Mouse (Mus musculus) small intestine, adult 2 months (tissue): Measurements from ENCODE around the gene Efhd2. TPM values are rescaled to one million over a fixed set of nuclear protein-coding genes. Genes with fewer than 3 reads are reported as not detected.
A peak's percentile ranks its signal among the peaks of the same experiment; 100 is the strongest.

Source experiments
- H3K27ac ChIP-seq: fragments of 200-500 bp; 2 replicates; pipeline ENCODE4 v1.5.1; 2012; ENCODE audit warnings: low read depth, low read length, control low read depth, inconsistent platforms; ENCODE audit not compliant: insufficient read depth
- H3K27me3 ChIP-seq: fragments of 200-500 bp; 2 replicates; pipeline ENCODE4 v1.6.1; 2012; ENCODE audit warnings: mild to moderate bottlenecking, moderate library complexity, low read length, inconsistent platforms; ENCODE audit not compliant: control insufficient read depth, insufficient read depth
- H3K36me3 ChIP-seq: fragments of 200-500 bp; 2 replicates; pipeline ENCODE4 v1.6.1; 2012; ENCODE audit warnings: mild to moderate bottlenecking, low read length, control low read depth, inconsistent platforms; ENCODE audit not compliant: control insufficient read depth, insufficient read depth
- H3K4me1 ChIP-seq: fragments of 200-500 bp; 2 replicates; pipeline ENCODE4 v1.6.1; 2012; ENCODE audit warnings: low read length, inconsistent platforms, mixed read lengths; ENCODE audit not compliant: control insufficient read depth, insufficient read depth, insufficient read length
- H3K4me3 ChIP-seq: fragments of 200-500 bp; 2 replicates; pipeline ENCODE4 v1.5.1; 2012; ENCODE audit warnings: low read depth, mild to moderate bottlenecking, control low read depth, inconsistent platforms, low read length, moderate library complexity
- CTCF ChIP-seq: fragments of 200-500 bp; IDR thresholded peaks from 2 replicates; pipeline ENCODE4 v1.5.1; 2012; ENCODE audit warnings: low read depth, mild to moderate bottlenecking, control low read depth, inconsistent platforms, low read length, moderate library complexity, mixed read lengths; ENCODE audit not compliant: insufficient replicate concordance, insufficient read length; ENCODE audit errors: extremely low read depth
- POLR2A ChIP-seq: fragments of 200-500 bp; IDR thresholded peaks from 2 replicates; pipeline ENCODE4 v1.6.1; 2012; ENCODE audit warnings: low read depth, mild to moderate bottlenecking, control low read depth, inconsistent platforms, low read length, moderate library complexity
- WGBS: fragments of 180-500 bp; shearing (Covaris S2); methylation state at CpG from one replicate; pipeline ENCODE4 v1.1.7; 2018; 5-methylcytosine and 5-hydroxymethylcytosine counted together
- polyA plus RNA-seq: library from polyadenylated mRNA; depleted of rRNA; stranded (reverse); fragments of >200 nt; gene quantifications from 2 replicates; pipeline ENCODE4 v1.2.3, GENCODE M21; 2012

The Efhd2 gene
- polyA plus RNA-seq, 1 experiment, result 423 TPM

- H3K27me3 ChIP-seq, result no peaks in the 10 kb centered on the region
- H3K27ac ChIP-seq, result peak overlapping the region; percentile 95
- 44% methylated on average over 3 of the region's 3 CpGs for WGBS
- TF ChIP-seq CTCF (no peak), POLR2A (no peak; the same call in 1 of the 2 replicates)
- H3K36me3 ChIP-seq, result peaks cover 32% of the 10 kb centered on the region
- H3K4me3 ChIP-seq, result peak overlapping the region; percentile 88
- peaks cover 53% of the 10 kb centered on the region for H3K4me1 ChIP-seq
These were observed 3.4 kb downstream of the Efhd2 start for GRCm38 (mm10) chr4:141871333-141871725.

GRCm38 (mm10) chr4:141870666-141871332, 3.9 kb downstream of the Efhd2 start:
- peaks cover 33% of the 10 kb centered on the region for H3K36me3 ChIP-seq
- no peaks in the 10 kb centered on the region for H3K27me3 ChIP-seq
- no peak for TF ChIP-seq CTCF
- TF ChIP-seq POLR2A, result no peak
- peaks cover 55% of the 10 kb centered on the region for H3K4me1 ChIP-seq
- WGBS, result 43% methylated on average over 11 of the region's 11 CpGs
- peak overlapping the region; percentile 95 for H3K27ac ChIP-seq
- H3K4me3 ChIP-seq, result peak overlapping the region; percentile 88

GRCm38 (mm10) chr4:141869436-141870215, 5.1 kb downstream of the Efhd2 start:
- 42% methylated on average over 5 of the region's 5 CpGs for WGBS
- Histone ChIP-seq H3K36me3 (peaks cover 37% of the 10 kb centered on the region), H3K4me3 (no peak overlapping the region), H3K4me1 (peaks cover 60% of the 10 kb centered on the region), H3K27ac (peak overlapping the region; percentile 57), H3K27me3 (no peaks in the 10 kb centered on the region)
- TF ChIP-seq POLR2A, result no peak; the same call in 1 of the 2 replicates
- TF ChIP-seq CTCF, result no peak

- no peak for TF ChIP-seq CTCF
- no peak for TF ChIP-seq POLR2A
- Histone ChIP-seq H3K36me3 (peaks cover 46% of the 10 kb centered on the region), H3K4me3 (no peak overlapping the region), H3K4me1 (peaks cover 75% of the 10 kb centered on the region), H3K27me3 (no peaks in the 10 kb centered on the region), H3K27ac (peak overlapping the region; percentile 45)
- 87% methylated on average over 10 of the region's 10 CpGs for WGBS
These were observed 6.7 kb downstream of the Efhd2 start for GRCm38 (mm10) chr4:141868051-141868450.

- peaks cover 80% of the 10 kb centered on the region for H3K4me1 ChIP-seq
- peak overlapping the region; percentile 45 for H3K27ac ChIP-seq
- no peak overlapping the region for H3K4me3 ChIP-seq
- no peaks in the 10 kb centered on the region for H3K27me3 ChIP-seq
- TF ChIP-seq POLR2A (no peak), CTCF (no peak)
- WGBS, result 12% methylated on average over 4 of the region's 4 CpGs
- H3K36me3 ChIP-seq, result peaks cover 47% of the 10 kb centered on the region
These were observed 7.2 kb downstream of the Efhd2 start for GRCm38 (mm10) chr4:141867498-141867897.

- TF ChIP-seq POLR2A (no peak), CTCF (no peak)
- H3K4me3 ChIP-seq, result no peak overlapping the region
These were observed 7.7 kb downstream of the Efhd2 start for GRCm38 (mm10) chr4:141866933-141867490.

GRCm38 (mm10) chr4:141865600-141865999, 9.1 kb downstream of the Efhd2 start:
- Histone ChIP-seq H3K36me3 (peaks cover 49% of the 10 kb centered on the region), H3K27me3 (no peaks in the 10 kb centered on the region), H3K4me3 (no peak overlapping the region), H3K4me1 (peaks cover 83% of the 10 kb centered on the region), H3K27ac (peak overlapping the region; percentile 70)
- TF ChIP-seq CTCF (no peak), POLR2A (no peak)
- WGBS, result 42% methylated on average over 5 of the region's 5 CpGs

More at GRCm38 (mm10) chr4:141866933-141867490, 7.7 kb downstream of the Efhd2 start:
- WGBS, result 16% methylated on average over 10 of the region's 10 CpGs
- H3K27me3 ChIP-seq, result no peaks in the 10 kb centered on the region
- peak overlapping the region; percentile 45 for H3K27ac ChIP-seq
- peaks cover 46% of the 10 kb centered on the region for H3K36me3 ChIP-seq
- H3K4me1 ChIP-seq, result peaks cover 84% of the 10 kb centered on the region
